In the genomic region with DNA sequence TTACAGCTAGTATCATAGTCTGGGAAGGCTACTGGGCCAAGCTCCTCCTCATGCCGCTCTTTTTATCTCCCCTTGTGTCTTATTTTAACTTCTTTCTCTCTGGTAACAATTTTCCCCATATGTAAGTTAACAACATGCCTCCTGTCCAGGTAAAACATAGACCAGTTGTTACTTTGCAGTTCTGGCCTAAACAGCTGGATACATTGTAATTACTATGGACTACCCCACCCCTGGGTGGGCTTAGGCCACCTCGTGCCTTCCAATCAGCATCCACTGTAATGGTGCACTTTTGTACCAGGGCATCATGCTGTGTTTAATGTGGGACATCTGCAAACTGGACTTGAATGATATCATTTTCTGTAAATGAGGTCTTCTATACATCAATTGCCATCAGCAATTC, we compare ENCODE assay signal across 21 mouse cellular contexts.
DNase-seq lines count a peak whose midpoint lies in the region; ATAC-seq lines count a peak whose summit lies in the region.
"Had no signal": no experiment of that assay in that cellular context is flagged by ENCODE, and none has a peak within 500 bp of the region (broad histone marks: within the 10 kb centered on the region; RNA-seq: fewer than 3 reads in every experiment).

No protein-coding gene starts in this region.

- 57% methylated on average over 2 of the region's 2 CpGs for whole genome bisulfite sequencing in forebrain, embryonic 15.5 days
- WGBS in forebrain, embryonic 16.5 days: 56% methylated on average over 2 of the region's 2 CpGs
- WGBS in midbrain, embryonic 11.5 days: 51% methylated on average over 2 of the region's 2 CpGs
- 60% methylated on average over 2 of the region's 2 CpGs for WGBS in midbrain, embryonic 10.5 days

- peaks cover 26% of the 10 kb centered on the region for H3K4me1 ChIP-seq in forebrain, embryonic 15.5 days
- peaks cover 22% of the 10 kb centered on the region for H3K4me1 ChIP-seq in forebrain, embryonic 16.5 days (replicated peaks; ENCODE audit: control insufficient read depth, insufficient read depth, low read length)
- H3K4me1 ChIP-seq in midbrain, embryonic 11.5 days (ENCODE audit: control insufficient read depth, insufficient read depth, low read length): peaks cover 21% of the 10 kb centered on the region
- peaks cover 57% of the 10 kb centered on the region for H3K4me1 ChIP-seq in midbrain, embryonic 10.5 days

- H3K9ac ChIP-seq in forebrain, embryonic 15.5 days (replicated peaks): no peak overlapping the region
- H3K9ac ChIP-seq in forebrain, embryonic 16.5 days (replicated peaks; ENCODE audit: low read depth, low read length): no peak overlapping the region
- H3K9ac ChIP-seq in midbrain, embryonic 11.5 days (ENCODE audit: low read length): no peak overlapping the region

- H3K9me3 ChIP-seq in forebrain, embryonic 15.5 days: no peaks in the 10 kb centered on the region
- no peaks in the 10 kb centered on the region for H3K9me3 ChIP-seq in forebrain, embryonic 16.5 days (ENCODE audit: control insufficient read depth, low read length)
- no peaks in the 10 kb centered on the region for H3K9me3 ChIP-seq in midbrain, embryonic 11.5 days (ENCODE audit: control insufficient read depth, low read length)
- no peaks in the 10 kb centered on the region for H3K9me3 ChIP-seq in midbrain, embryonic 10.5 days (replicated peaks)
- H3K9me3 ChIP-seq: G1E had no signal

- H3K4me2 ChIP-seq in forebrain, embryonic 15.5 days (replicated peaks): no peak overlapping the region
- H3K4me2 ChIP-seq in forebrain, embryonic 16.5 days (ENCODE audit: low read length): no peak overlapping the region
- H3K4me2 ChIP-seq in midbrain, embryonic 11.5 days: no peak overlapping the region

- no peaks in the 10 kb centered on the region for H3K36me3 ChIP-seq in forebrain, embryonic 15.5 days
- no peaks in the 10 kb centered on the region for H3K36me3 ChIP-seq in forebrain, embryonic 16.5 days (ENCODE audit: control insufficient read depth, insufficient read depth)
- no peaks in the 10 kb centered on the region for H3K36me3 ChIP-seq in midbrain, embryonic 11.5 days (ENCODE audit: control insufficient read depth, insufficient read depth, low read length)
- H3K36me3 ChIP-seq in midbrain, embryonic 10.5 days: no peaks in the 10 kb centered on the region
- H3K36me3 ChIP-seq: G1E had no signal

- ATAC-seq in forebrain, embryonic 15.5 days (replicated peaks): no peak
- no peak for ATAC-seq in forebrain, embryonic 16.5 days
- ATAC-seq in midbrain, embryonic 11.5 days (ENCODE audit: low FRiP score): no peak
- ATAC-seq: activated CD4-positive, CD25-positive, alpha-beta regulatory T cell, adult 4 months; CD4-positive, CD25-positive, alpha-beta regulatory T cell, adult 4 months; Patski had no signal

- no peak overlapping the region for H3K4me3 ChIP-seq in forebrain, embryonic 15.5 days
- H3K4me3 ChIP-seq in forebrain, embryonic 16.5 days (replicated peaks; ENCODE audit: low read length): no peak overlapping the region
- no peak overlapping the region for H3K4me3 ChIP-seq in midbrain, embryonic 11.5 days (ENCODE audit: low read depth, low read length)
- no peak overlapping the region for H3K4me3 ChIP-seq in midbrain, embryonic 10.5 days

- H3K27me3 ChIP-seq in forebrain, embryonic 15.5 days: no peaks in the 10 kb centered on the region
- H3K27me3 ChIP-seq in forebrain, embryonic 16.5 days (replicated peaks; ENCODE audit: control insufficient read depth, insufficient read depth, low read length): no peaks in the 10 kb centered on the region
- H3K27me3 ChIP-seq in midbrain, embryonic 11.5 days (ENCODE audit: control insufficient read depth, insufficient read depth, low read length): no peaks in the 10 kb centered on the region
- 0 out of 2 replicates have a peak, but pooled peaks cover 3% of the 10 kb centered on the region for H3K27me3 ChIP-seq in midbrain, embryonic 10.5 days (ENCODE audit: low read depth, poor library complexity, severe bottlenecking)
- H3K27me3 ChIP-seq: CH12.LX had no signal

- DNase-seq in heart, adult 11 months: peak; percentile 34
- DNase-seq in heart, postnatal 36 days: no peak
- peak; percentile 91 for DNase-seq in midbrain, embryonic 11.5 days (ENCODE audit: low spot score, missing footprints)
- DNase-seq in midbrain, embryonic 10.5 days (ENCODE audit: low spot score): no peak
- DNase-seq: adrenal gland, adult 2 months; adrenal gland, adult 8-10 months; adrenal gland, postnatal 10 days; adrenal gland, postnatal 14 days; adrenal gland, postnatal 25 days; adrenal gland, postnatal 36 days; B cell, adult 2 months; cerebellum, adult 11 months; cerebellum, adult 11-12 months; cerebellum, adult 18-20 months had no signal

- intact Hi-C loops in heart, postnatal 36 days (cut with DNase I): no loop called here

- peak overlapping the region; percentile 33; the same call in 1 of the 2 replicates for H3K27ac ChIP-seq in forebrain, embryonic 15.5 days (replicated peaks)
- H3K27ac ChIP-seq in forebrain, embryonic 16.5 days (ENCODE audit: low read length): no peak overlapping the region; the same call in 1 of the 2 replicates
- no peak overlapping the region for H3K27ac ChIP-seq in midbrain, embryonic 11.5 days (ENCODE audit: low read depth, low read length)
- no peak overlapping the region for H3K27ac ChIP-seq in midbrain, embryonic 10.5 days (replicated peaks)

Comparison
In these comparisons a context has a peak if more than half of its experiments do, and no peak if none do; other contexts are left out.
1. DNase-seq: peak in heart, adult 11 months (single experiment) and midbrain, embryonic 11.5 days (single experiment); none in heart, postnatal 36 days (0 of 2) and midbrain, embryonic 10.5 days (single experiment).